Mouse (Mus musculus): ENCODE results near the gene Tnrc6c. TPM values are rescaled to one million over a fixed set of nuclear protein-coding genes. Genes with fewer than 3 reads are reported as not detected.

The Tnrc6c gene
- polyA plus RNA-seq, 1 experiment, result 19.5 TPM

DNA sequence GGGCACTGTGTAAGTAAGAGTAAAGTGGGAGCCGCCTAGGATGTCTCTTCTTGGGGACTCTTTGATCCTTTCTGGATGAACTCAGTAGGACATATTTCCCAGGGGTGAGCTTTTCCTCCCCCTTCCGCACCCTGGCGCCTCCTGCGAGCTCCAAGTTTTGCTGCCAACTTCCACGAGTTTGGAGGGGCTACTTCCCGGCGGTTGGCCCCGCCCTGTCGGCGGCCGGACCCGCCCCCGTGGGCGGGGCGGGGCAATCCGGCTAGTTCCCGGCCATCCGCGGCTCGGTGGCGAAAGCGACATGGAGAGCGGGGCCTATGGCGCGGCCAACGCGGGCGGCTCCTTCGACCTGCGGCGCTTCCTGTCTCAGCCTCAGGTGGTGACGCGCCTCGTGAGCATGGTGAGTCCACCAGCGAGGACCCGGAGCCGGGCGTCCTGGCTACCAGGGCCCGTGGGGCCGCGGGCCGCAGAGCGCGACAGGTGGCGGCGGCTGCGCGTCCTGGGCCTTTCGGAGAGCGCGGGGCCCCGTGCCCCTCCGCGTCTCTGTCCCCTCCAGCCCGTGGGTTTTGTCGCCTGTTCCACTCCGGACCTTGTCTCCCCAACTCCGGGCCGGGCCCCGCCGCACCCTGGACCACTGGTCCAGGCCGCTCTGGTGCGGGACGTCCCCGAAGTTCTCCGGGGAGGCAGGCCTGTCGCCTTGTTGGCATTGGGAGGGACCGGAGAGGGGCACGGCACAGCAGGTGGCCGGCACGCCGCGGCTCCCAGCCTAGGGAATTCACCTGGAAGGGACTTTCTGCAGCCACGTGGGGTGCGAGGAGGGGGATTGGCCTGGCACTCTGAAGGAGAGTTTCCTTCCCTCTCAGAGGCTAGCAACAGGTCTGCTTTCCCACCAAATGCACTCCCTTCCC lies 155.6 kb downstream of the Tnrc6c start, which contains the start of the genes Gm20708 and Syngr2:
TSS of gene Gm20708 (plus strand) at position 262 of the 905 bp plus-strand sequence.
TSS of gene Syngr2 (plus strand) at position 262 of the 905 bp plus-strand sequence.
- Histone ChIP-seq H3K4me1 (ENCODE audit: control insufficient read depth, insufficient read depth, low read length) (peaks cover 12% of the 10 kb centered on the region), H3K4me3 (replicated peaks; ENCODE audit: control insufficient read depth, low read depth, low read length) (peak within 1 kb of the TSS; percentile 74), H3K27ac (ENCODE audit: control insufficient read depth, insufficient read depth, low read depth, low read length, poor library complexity) (peak within 1 kb of the TSS; percentile 86)
- under 1% methylated on average over 75 of the region's 75 CpGs for WGBS
- TF ChIP-seq CTCF (IDR thresholded peaks at IDR 0.05; ENCODE audit: control insufficient read depth, insufficient read depth, low read length) (no peak), POLR2A (IDR thresholded peaks at IDR 0.05; ENCODE audit: borderline replicate concordance, control insufficient read depth, low read depth, low read length) (peak; percentile 76; the same call in 1 of the 2 replicates)

DNA sequence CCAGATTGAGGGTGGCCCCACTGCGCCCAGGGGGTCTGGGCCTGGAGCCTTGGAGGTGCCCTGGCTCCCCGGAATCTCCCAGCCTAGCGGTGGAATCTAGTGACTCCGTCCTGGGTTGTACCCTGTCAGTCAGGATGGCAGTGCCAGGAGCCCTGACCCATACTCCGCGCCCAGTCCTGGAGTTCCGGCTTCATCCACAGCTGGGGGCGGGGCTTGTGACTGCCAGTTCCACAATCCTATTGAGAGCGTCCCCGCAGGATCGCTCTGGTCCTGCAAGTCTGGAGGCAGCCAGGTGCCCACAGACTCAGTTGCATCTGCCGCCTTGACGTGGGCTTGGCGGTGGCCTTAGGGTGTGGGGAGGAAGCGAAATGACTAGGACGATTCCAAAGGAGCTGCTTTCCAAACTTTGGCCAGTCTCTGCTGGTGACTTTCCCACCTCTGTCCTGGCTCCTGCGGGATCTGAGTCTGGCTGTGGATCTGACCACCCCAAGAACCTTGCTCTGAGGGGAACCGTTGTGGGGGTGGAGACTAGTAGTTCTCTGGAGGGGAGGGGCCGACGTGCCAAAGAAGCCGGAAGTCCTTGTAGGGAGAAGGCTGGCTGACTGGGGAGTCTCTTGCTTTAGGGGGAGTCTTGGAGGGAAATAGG lies 156.4 kb downstream of the Tnrc6c start:
- under 1% methylated on average over 21 of the region's 21 CpGs for WGBS
- peak overlapping the region; percentile 86 for H3K27ac ChIP-seq (ENCODE audit: control insufficient read depth, insufficient read depth, low read depth, low read length, poor library complexity)
- TF ChIP-seq CTCF (IDR thresholded peaks at IDR 0.05; ENCODE audit: control insufficient read depth, insufficient read depth, low read length) (peak; percentile 39; the same call in 1 of the 2 replicates), POLR2A (IDR thresholded peaks at IDR 0.05; ENCODE audit: borderline replicate concordance, control insufficient read depth, low read depth, low read length) (peak; percentile 37; the same call in 1 of the 2 replicates)
- peak overlapping the region; percentile 74 for H3K4me3 ChIP-seq (replicated peaks; ENCODE audit: control insufficient read depth, low read depth, low read length)
- peaks cover 12% of the 10 kb centered on the region for H3K4me1 ChIP-seq (ENCODE audit: control insufficient read depth, insufficient read depth, low read length)

Other genes with a start within 250 kb of the Tnrc6c start
- not detected in 2 replicates for gene Gm11733, start 169.9 kb upstream of the Tnrc6c start, polyA plus RNA-seq (2011; ENCODE audit: insufficient read depth, insufficient read length, low replicate concordance, missing spikeins)
- 32.6 and 51.1 TPM in 2 replicates for gene Tmc8, start 127.8 kb downstream of the Tnrc6c start, polyA plus RNA-seq (2011; ENCODE audit: insufficient read depth, insufficient read length, low replicate concordance, missing spikeins)
- 129 and 194 TPM in 2 replicates for gene Tmc6, start 127.9 kb downstream of the Tnrc6c start, polyA plus RNA-seq (2011; ENCODE audit: insufficient read depth, insufficient read length, low replicate concordance, missing spikeins)
- gene 6030468B19Rik, start 143.4 kb downstream of the Tnrc6c start, polyA plus RNA-seq (2011; ENCODE audit: insufficient read depth, insufficient read length, low replicate concordance, missing spikeins), result 13.5 and 16.7 TPM in 2 replicates
- gene Gm20708, start 155.4 kb downstream of the Tnrc6c start, polyA plus RNA-seq (2011; ENCODE audit: insufficient read depth, insufficient read length, low replicate concordance, missing spikeins), result 9.5 and 12.3 TPM in 2 replicates
- 56.0 and 120 TPM in 2 replicates for gene Syngr2, start 155.4 kb downstream of the Tnrc6c start, polyA plus RNA-seq (2011; ENCODE audit: insufficient read depth, insufficient read length, low replicate concordance, missing spikeins)
- gene Afmid, start 171.6 kb downstream of the Tnrc6c start, polyA plus RNA-seq (2011; ENCODE audit: insufficient read depth, insufficient read length, low replicate concordance, missing spikeins), result 16.9 and 21.8 TPM in 2 replicates
- 145 and 156 TPM in 2 replicates for gene Tk1, start 171.8 kb downstream of the Tnrc6c start, polyA plus RNA-seq (2011; ENCODE audit: insufficient read depth, insufficient read length, low replicate concordance, missing spikeins)
- gene Birc5, start 195.0 kb downstream of the Tnrc6c start, polyA plus RNA-seq (2011; ENCODE audit: insufficient read depth, insufficient read length, low replicate concordance, missing spikeins), result 390 and 403 TPM in 2 replicates
- gene Tmem235, start 206.5 kb downstream of the Tnrc6c start, polyA plus RNA-seq (2011; ENCODE audit: insufficient read depth, insufficient read length, low replicate concordance, missing spikeins), result not detected in 2 replicates
- 2.8 and 3.2 TPM in 2 replicates for gene Tha1, start 219.2 kb downstream of the Tnrc6c start, polyA plus RNA-seq (2011; ENCODE audit: insufficient read depth, insufficient read length, low replicate concordance, missing spikeins)